ENCODE assay signal across 18 mouse cellular contexts in genomic region chr8:115856816-115857215, GRCm38 (mm10).
DNase-seq lines count a peak whose midpoint lies in the region; ATAC-seq and TF ChIP-seq lines count a peak whose summit lies in the region.
"Had no signal": no experiment of that assay in that cellular context is flagged by ENCODE, and none has a peak within 500 bp of the region (broad histone marks: within the 10 kb centered on the region; RNA-seq: fewer than 3 reads in every experiment).

No protein-coding gene starts in this region.

- no peak overlapping the region for H3K4me3 ChIP-seq in liver, adult 2 months (ENCODE audit: insufficient read depth, low read depth, low read length)
- H3K4me3 ChIP-seq in liver, postnatal 0 days (ENCODE audit: low read depth, low read length), result no peak overlapping the region
- H3K4me3 ChIP-seq in liver, embryonic 12.5 days, result no peak overlapping the region

- WGBS in liver, adult 2 months, result 46% methylated on average over 10 of the region's 10 CpGs
- WGBS in liver, postnatal 0 days (ENCODE audit: insufficient replicate concordance), result 77% methylated on average over 10 of the region's 10 CpGs
- 72% methylated on average over 10 of the region's 10 CpGs for WGBS in liver, embryonic 12.5 days (ENCODE audit: insufficient replicate concordance)

- no peak overlapping the region for H3K4me2 ChIP-seq in liver, postnatal 0 days (ENCODE audit: low read depth, low read length)
- H3K4me2 ChIP-seq in liver, embryonic 12.5 days, result no peak overlapping the region

- peak; percentile 36; the same call in 1 of the 2 replicates for ATAC-seq in liver, postnatal 0 days
- no peak for ATAC-seq in liver, embryonic 12.5 days
- ATAC-seq: activated CD4-positive, CD25-positive, alpha-beta regulatory T cell, adult 4 months; CD4-positive, CD25-positive, alpha-beta regulatory T cell, adult 4 months; Patski had no signal

- H3K79me2 ChIP-seq in liver, adult 2 months (ENCODE audit: control insufficient read depth, insufficient read depth, low read length), result no peaks in the 10 kb centered on the region

- no peak for TF ChIP-seq POLR2A in liver, adult 2 months (IDR thresholded peaks at IDR 0.05; ENCODE audit: extremely low read depth, insufficient read depth, low read length)

- DNase-seq in heart, adult 11 months, result peak; percentile 55
- no peak for DNase-seq in heart, adult 8-10 months (ENCODE audit: low spot score)
- DNase-seq in liver, adult 2 months (ENCODE audit: extremely low read depth, low read depth, low spot score), result peak; percentile 92
- no peak for DNase-seq in liver
- no peak for DNase-seq in liver, postnatal 0 days
- DNase-seq: adrenal gland, adult 2 months; adrenal gland, postnatal 10 days; adrenal gland, postnatal 14 days; adrenal gland, postnatal 25 days; B cell, adult 2 months; cerebellum, adult 11 months; cerebellum, adult 11-12 months; cerebellum, adult 18-20 months had no signal

- no peaks in the 10 kb centered on the region for H3K27me3 ChIP-seq in liver, adult 2 months (ENCODE audit: control insufficient read depth, insufficient read depth, low read length)
- H3K27me3 ChIP-seq in liver, postnatal 0 days (ENCODE audit: insufficient read depth, low read length), result no peaks in the 10 kb centered on the region
- no peaks in the 10 kb centered on the region for H3K27me3 ChIP-seq in liver, embryonic 12.5 days (replicated peaks)
- H3K27me3 ChIP-seq: Patski had no signal

- H3K9ac ChIP-seq in liver, adult 2 months (ENCODE audit: low read depth, low read length), result no peak overlapping the region
- H3K9ac ChIP-seq in liver, postnatal 0 days (replicated peaks), result no peak overlapping the region
- H3K9ac ChIP-seq in liver, embryonic 12.5 days, result no peak overlapping the region

- no peak for TF ChIP-seq EP300 in liver, postnatal 0 days (IDR thresholded peaks at IDR 0.05; ENCODE audit: low read depth)

- H3K27ac ChIP-seq in liver, adult 2 months (replicated peaks; ENCODE audit: insufficient read depth, low read depth, low read length), result no peak overlapping the region
- no peak overlapping the region for H3K27ac ChIP-seq in liver, postnatal 0 days (ENCODE audit: low read depth)
- H3K27ac ChIP-seq in liver, embryonic 12.5 days, result no peak overlapping the region

- no peaks in the 10 kb centered on the region for H3K9me3 ChIP-seq in liver, postnatal 0 days (ENCODE audit: low read length)
- 0 out of 2 replicates have a peak, but pooled peaks cover 3% of the 10 kb centered on the region for H3K9me3 ChIP-seq in liver, embryonic 12.5 days (replicated peaks)

- no peaks in the 10 kb centered on the region for H3K36me3 ChIP-seq in liver, adult 2 months (ENCODE audit: control insufficient read depth, insufficient read depth, low read length)
- H3K36me3 ChIP-seq in liver, postnatal 0 days (replicated peaks; ENCODE audit: insufficient read depth, low read length), result no peaks in the 10 kb centered on the region
- no peaks in the 10 kb centered on the region for H3K36me3 ChIP-seq in liver, embryonic 12.5 days
- H3K36me3 ChIP-seq: G1E had no signal

- H3K4me1 ChIP-seq in liver, adult 2 months (ENCODE audit: control insufficient read depth, insufficient read depth, low read length), result peaks cover 5% of the 10 kb centered on the region
- H3K4me1 ChIP-seq in liver, postnatal 0 days (ENCODE audit: insufficient read depth), result no peaks in the 10 kb centered on the region
- H3K4me1 ChIP-seq in liver, embryonic 12.5 days, result no peaks in the 10 kb centered on the region

- no peak for TF ChIP-seq CTCF in liver, adult 2 months (IDR thresholded peaks at IDR 0.05; ENCODE audit: low read depth, low read length)
- TF ChIP-seq CTCF in liver, postnatal 0 days (IDR thresholded peaks at IDR 0.05; ENCODE audit: low read depth), result no peak

Comparison
In these comparisons a context has a peak if more than half of its experiments do, and no peak if none do; other contexts are left out.
1. DNase-seq: peak in heart, adult 11 months (single experiment) and liver, adult 2 months (single experiment); none in heart, adult 8-10 months (single experiment), liver (single experiment) and liver, postnatal 0 days (single experiment).